Mouse (Mus musculus) cerebellum, adult 2 months (tissue): ENCODE measurements around the gene Nr2f6.

Experiments used
- CTCF ChIP-seq: fragments of 200-500 bp; IDR thresholded peaks from 2 replicates; pipeline ENCODE4 v1.5.1; 2011; ENCODE audit warnings: low read depth, mild to moderate bottlenecking, control low read depth, low read length, moderate library complexity, borderline replicate concordance; ENCODE audit not compliant: insufficient read depth
- POLR2A ChIP-seq: fragments of 200-500 bp; IDR thresholded peaks from 2 replicates; pipeline ENCODE4 v1.6.1; 2011; ENCODE audit warnings: low read length, control low read depth, borderline replicate concordance; ENCODE audit not compliant: insufficient read depth

DNA sequence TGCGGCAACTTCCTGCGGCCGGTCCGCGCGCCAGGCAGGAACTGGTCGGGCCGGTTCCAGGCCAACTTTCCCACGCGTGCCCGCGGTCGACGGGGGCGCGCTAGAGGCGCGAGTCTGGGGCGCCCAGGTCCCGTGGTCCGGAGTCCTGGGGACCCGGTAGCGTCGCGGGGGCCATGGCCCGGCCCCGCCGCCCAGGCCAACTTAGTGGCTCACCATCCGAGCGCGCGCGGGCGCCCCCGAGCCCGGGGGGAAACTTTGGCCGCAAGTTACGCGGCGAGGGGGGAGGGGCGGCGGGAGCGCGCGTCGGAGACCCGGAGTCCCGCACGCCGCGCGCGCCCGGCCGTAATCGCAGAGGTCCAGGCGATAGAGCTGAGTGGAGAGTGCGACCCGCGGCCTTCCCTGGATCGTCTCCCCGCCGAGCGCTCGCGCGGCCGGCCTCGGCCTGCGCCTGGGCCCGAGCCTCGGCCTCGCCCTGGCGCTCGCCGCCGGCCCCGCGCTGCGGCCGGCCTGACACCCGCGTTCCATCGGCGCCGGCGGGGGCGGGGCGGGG is at the start of gene Nr2f6:
- no peak for TF ChIP-seq POLR2A
- TF ChIP-seq CTCF: no peak
